Mouse (Mus musculus): ENCODE results near the gene Mrpl19.

Gene Mrpl19

DNA sequence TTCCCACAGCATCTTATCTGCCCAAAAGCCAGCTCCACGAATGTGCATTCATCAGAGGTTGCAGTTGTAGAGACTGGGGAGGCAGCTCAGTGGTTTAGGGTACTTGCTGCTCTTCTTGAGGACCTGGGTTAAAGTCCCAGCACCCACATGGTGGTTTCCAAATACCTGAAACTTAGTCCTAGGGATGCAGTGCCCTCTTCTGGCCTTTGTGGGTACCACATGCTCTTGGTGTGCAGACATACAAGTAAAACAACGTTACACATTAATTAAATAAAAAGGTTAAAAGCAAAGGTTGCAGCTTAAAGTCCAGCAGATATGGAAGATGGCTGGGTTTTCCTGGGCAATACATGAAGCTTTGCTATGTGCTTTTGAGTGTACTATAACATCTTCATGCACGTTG is 32.5 kb downstream of the Mrpl19 start:
- DNase-seq (ENCODE audit: low read depth, low spot score), result peak; percentile 73

DNA sequence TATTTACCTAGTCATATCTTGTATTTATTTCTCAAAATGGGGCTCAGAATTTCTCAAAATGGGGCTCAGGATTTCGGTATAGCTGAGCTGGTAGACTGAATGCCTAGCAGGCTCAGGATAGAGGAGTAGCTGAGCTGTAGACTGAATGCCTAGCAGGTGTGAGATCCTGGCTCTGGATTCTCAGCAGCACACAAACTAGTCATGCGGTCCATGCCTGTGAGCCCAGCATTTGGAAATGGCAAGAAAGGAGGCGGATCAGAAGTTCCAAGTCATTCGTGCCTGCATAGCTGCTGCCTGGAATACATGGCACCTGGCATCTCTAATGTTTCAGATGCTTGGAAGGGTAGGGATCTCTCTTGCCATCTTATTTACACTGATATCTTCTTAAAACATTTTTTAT is 36.4 kb downstream of the Mrpl19 start:
- no peak for DNase-seq (ENCODE audit: low read depth, low spot score)

DNA sequence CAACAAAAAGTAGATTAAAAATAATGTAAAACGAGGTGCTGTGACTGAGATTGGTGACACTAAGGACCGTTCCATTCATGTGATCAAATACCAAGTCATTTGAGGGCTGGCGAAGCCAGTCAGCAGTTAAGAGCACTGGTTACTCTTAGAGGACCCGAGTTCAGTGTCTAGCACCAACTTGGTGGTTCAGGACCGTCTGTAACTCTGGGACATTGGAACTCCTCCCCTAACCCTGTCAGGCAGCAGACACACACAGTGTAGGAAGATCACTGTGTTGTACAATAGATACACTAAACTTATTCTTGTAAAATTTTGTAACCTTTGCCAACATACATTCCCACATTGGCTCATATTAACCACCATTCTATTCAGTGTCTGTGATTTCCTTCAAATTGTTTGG is 41.5 kb downstream of the Mrpl19 start:
- DNase-seq (ENCODE audit: low read depth, low spot score), result no peak

DNA sequence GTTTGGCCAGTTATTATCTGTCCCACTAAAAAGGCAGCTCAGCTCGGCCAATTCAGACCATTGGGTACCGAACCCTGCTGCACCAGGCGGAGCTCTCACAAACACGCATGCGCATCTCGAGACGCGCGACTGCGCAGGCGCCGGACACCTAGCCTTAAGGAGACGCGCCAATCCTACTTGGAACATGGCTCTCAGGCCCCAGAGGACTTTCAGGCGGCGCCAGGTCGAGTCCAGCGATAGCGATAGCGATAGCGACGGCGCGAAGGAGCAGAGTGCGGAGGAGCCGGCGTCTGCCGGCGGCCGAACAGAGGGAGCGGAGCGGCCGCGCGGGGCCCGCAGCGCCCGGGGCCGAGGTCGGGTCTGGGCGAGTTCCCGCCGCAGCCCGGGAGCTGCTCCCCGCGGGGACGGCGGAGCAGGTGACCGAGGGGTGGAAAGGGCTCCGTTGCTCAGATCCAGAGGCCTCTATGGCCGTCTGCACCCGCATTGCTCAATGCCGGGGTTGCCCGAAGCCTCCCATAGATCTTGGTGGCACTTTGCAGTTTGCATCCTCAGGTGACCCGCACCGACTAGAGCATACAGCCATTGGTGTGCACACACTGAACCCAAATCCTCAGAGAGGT is 42.1 kb downstream of the Mrpl19 start, which contains the start of gene Gcfc2:
Gene Gcfc2, plus strand, starts transcription at position 147 of the 620 bp plus-strand sequence.
- DNase-seq (ENCODE audit: low read depth, low spot score), result peak; percentile 98

DNA sequence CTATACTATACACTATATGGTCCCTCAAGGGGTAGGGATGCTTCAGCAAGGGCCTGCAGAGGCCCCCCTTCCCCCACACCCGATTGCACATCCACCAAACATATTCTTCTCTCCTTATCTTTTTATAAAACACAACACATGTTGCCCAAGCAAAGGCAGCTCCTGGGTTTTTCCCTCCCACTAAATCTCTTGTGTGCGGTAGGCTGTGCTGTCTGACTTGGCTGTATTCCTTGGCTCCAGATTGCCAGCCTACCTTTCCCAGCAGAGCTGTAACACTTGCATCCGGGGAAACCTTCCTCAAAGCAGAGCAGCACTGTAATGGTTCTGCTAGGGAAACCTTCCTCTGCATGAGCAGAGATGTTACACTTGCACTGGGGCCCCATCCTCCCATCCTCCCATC is 53.6 kb downstream of the Mrpl19 start:
- DNase-seq (ENCODE audit: low read depth, low spot score), result no peak

DNA sequence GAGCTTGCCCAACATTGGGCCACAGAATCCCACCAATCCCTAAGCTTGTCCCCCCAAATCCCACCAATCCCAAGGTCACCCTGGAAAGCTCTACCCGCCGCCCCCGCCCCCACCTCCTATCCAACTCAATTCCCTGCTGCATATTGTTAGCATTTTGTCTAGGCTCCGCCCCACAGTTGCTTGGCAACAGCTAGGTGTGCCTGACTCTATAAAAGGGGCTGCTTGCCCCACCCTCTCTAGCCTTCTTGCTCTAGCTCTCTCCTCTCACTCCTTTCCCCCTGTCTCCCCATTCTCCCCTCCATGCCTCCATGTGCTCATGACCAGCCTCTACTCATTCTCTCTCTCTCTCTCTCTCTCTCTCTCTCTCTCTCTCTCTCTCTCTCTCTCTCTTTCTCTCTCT is 54.0 kb downstream of the Mrpl19 start:
- DNase-seq (ENCODE audit: low read depth, low spot score), result peak; percentile 84

DNA sequence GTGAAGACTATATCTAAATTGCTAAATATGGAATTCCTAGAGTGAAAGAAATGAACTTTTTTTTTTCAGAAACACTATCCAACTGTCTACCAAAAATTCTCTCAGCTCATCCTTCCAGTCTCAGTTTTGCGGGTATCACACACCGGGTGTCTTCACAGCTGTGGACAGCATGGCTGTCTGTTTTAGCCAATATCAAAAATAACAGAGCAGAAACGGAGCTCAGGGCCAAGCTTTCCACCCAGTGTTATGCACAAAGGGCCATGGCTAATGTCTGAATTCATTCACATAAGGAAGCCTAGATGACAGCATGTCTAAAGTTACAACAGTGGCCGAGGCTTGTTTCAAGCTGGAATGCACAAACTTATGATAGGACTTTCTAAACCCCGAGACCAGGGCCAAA is 54.5 kb downstream of the Mrpl19 start:
- DNase-seq (ENCODE audit: low read depth, low spot score), result no peak

DNA sequence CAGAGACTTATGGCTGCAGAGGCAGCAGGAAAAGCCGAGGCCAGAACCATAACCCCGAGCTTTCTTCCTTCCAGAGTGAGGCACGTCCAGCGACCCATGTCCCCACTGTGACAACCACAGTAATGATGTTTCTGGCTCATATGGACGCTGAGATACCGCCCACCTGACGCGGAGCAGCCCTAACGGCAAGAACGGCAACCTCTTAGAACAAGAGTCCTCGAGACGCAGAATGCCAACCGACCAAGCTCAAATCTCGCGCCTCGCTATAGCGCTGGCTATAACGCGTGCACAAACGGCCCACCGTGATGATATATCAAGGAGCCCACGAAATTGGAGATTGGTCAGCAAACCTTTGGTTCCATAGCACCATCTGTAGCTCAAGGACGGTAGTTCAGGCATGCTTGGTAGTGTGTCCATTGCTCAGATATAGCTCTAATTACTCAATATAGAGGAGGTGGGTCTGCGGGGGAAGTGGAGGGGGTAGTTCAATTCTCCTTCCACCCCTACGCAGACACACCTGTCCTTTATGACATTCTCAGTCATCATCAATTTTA is 55.4 kb downstream of the Mrpl19 start:
- peak; percentile 53 for DNase-seq (ENCODE audit: low read depth, low spot score)

Measured in ES-CJ7 (cell line).